Mouse (Mus musculus) brain, embryonic 18.5 days (tissue): Measurements from ENCODE around the gene Mcrip2.

Experiments
- DNase-seq: peaks from one replicate; pipeline ENCODE4 v3.0.0-alpha.2; 2012; ENCODE audit warnings: low read depth, low spot score

The Mcrip2 gene

GRCm38 (mm10) chr17:25835301-25835700 is 33.3 kb downstream of the Mcrip2 start:
- DNase-seq = no peak

DNA sequence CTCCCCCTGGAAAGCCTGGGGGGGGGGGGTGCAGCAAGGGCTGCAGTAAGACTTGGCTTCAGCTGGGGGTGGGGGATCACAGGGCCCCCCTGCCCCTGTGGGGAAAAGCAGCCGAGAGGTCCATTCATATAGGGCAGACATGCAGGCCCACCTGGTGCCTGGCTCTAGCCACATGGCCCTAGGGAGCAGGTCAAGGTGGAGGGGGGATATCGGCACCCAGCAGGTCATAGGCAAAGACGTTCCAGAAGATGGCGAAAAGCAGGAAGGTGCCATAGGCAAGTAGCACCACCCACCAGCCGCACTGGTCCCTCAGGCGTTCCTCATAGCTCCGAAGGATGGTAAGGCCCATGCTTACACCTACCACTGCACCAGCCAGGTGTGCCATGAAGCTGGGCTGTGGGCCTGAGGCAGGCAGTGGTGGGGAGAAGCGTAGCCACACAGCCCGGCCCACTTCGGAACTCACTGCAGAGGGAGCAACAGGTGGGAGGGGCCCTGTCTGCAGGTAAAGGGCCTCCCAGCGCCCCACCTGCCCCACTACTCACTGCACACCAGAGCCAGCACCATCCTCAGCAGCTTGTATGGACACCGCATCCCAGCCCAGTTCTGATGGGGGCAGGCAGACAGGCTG is 33.9 kb downstream of the Mcrip2 start:
- no peak for DNase-seq

GRCm38 (mm10) chr17:25833961-25834594 is 34.5 kb downstream of the Mcrip2 start:
- DNase-seq = no peak

GRCm38 (mm10) chr17:25833291-25833663 is 35.3 kb downstream of the Mcrip2 start, which contains the start of gene Stub1:
Stub1 (minus strand) TSS chr17:25833404.
- DNase-seq = peak; percentile 70

GRCm38 (mm10) chr17:25832436-25833290 is 35.9 kb downstream of the Mcrip2 start:
- peak; percentile 95 for DNase-seq

GRCm38 (mm10) chr17:25831451-25832281 is 36.9 kb downstream of the Mcrip2 start:
- no peak for DNase-seq

DNA sequence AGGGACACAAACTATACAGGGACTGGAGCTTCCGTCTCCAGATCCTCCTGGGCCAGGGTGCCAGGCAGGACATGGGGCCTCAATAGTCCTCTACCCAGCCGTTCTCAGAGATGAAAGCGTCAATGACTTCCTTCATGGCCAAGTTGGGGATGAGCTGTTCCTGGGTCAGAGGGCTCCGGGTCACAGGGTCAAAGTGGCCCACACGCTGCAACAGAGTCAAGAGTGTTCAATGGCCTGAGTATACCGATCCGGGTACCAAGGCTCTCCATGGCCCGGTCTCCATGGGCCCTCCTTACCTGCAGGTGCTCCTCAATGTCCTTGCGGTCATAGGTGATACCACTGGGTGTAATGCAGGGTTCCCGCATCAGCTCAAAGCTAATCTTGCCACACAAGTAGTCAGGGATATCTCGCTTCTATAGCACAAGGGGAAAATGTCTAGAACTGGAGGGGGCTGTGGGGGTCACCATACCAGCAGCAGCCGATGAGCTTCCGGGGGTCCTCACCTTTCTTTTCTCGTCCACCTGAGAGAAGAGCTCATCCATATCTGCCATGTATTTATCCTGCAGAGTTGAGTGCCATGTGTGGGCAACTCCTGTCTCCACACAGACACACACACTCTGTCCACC is 37.6 kb downstream of the Mcrip2 start:
- DNase-seq = no peak

DNA sequence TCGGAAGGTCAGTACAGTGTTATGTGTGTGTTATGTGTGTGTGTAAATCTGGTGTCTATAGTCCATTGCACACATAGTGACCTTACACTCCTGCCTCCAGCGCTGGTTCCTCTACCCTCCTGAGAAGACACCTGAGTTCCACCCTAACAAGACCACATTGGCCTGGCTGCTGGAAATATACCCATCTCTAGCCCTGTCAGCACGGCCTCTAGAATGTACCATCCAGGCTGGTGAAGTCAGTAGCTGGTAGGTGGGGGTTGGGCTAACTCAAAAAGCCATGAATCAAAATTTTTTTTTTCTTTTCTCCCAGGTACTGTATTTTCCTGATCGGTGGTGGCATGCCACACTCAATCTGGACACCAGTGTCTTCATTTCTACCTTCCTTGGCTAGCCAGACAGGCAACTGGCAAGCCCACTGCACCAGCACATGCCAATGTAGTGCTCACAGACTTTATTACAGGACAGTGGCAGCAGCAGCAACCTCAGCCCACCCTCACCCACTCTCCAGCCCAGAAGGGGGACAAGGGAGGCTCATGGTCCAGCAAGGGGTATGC is 38.3 kb downstream of the Mcrip2 start:
- no peak for DNase-seq

DNA sequence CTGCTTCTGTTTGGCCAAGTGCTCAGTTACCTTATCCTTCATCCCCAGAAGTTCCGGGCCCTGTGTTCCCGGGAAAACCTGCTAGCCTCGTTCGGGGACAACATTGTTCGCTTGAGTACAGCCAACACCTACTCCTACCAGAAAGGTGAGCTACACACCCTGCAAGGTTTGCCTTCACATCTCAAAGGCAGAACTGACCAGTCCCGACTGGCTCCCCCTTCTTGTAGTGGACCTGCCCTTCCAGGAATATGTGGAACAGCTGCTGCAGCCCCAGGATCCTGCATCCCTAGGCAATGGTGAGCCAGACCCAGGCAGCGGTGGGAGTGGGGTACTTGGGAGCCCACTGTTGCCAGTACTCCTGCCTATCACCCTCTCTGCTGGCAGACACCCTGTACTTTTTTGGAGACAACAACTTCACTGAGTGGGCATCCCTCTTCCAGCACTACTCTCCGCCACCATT is 39.0 kb downstream of the Mcrip2 start:
- no peak for DNase-seq

DNA sequence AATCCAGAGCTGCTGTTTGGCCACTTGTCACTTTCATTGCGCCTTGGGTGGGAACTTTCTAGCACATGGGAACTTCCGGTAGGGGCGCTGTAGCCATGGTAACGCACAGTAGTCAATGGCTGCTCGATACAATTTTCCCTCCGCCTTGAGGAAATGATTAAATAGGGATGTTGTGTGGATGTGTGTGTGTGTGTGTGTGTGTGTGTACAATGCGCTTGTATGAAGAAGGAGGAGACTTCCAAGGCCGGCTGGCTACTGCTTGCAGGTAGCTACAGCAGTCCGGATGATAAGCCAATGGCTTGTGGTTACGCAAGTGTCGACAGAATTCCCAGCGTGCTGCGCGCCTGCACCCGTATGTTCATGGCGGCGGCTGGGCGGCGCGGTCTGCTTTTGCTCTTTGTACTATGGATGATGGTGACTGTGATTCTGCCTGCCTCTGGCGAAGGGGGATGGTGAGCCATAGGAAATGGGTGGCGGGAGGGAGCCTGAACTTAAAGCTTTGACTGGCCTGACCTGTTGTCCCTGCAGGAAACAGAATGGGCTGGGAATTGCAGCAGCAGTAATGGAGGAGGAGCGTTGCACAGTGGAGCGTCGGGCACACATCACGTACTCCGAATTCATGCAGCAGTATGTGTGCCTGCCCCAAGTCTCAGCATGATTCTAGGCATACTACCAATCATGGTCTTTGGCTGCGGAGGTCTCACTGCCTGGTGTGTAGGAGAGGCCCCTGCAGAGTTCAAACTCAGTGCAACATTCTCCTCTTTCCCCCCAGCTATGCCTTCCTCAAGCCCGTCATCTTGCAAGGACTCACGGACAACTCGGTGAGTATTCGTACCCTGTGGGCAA is 39.6 kb downstream of the Mcrip2 start, which contains the start of gene Jmjd8:
Gene Jmjd8 (plus strand): TSS at position 156 of the 846 bp plus-strand sequence.
- DNase-seq = peak; percentile 82

DNA sequence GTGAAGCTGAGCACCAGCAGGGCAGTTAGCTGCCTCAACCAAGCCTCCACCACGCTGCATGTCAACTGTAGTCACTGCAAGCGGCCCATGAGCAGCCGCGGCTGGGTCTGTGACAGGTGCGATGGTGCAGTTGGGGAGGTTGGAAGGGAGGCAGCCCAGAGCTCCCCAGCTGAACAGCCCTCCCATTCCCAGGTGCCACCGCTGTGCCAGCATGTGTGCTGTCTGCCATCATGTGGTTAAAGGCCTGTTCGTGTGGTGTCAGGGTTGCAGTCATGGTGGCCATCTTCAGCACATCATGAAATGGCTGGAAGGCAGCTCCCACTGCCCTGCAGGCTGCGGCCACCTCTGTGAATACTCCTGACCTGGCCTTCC is 40.4 kb downstream of the Mcrip2 start:
- DNase-seq = no peak

DNA sequence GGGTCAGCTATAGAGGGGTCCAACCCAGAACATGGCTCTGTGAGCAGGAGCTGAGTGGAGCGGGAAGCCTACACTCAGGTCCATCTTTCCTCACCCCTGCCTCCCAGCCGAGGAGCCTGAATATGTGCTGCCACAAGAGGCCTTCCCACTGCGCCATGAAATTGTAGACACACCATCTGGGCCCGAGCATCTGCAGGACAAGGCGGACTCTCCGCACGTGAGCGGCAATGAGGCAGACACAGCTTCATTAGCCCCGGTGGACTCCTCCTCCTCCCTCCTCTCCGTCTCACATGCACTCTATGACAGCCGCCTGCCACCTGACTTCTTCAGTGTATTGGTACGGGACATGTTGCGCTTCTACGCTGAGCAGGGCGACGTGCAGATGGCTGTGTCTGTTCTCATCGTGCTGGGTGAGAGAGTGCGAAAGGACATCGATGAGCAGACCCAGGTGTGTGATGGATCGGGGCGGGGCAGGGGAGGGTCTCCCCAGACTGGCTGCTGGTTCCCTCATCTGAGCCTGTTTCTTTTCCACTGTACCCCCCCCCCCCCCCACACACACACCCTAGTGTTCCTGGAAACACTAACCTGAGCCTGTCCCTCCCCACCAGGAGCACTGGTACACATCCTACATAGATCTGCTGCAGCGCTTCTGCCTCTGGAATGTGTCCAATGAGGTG is 40.9 kb downstream of the Mcrip2 start:
- DNase-seq = no peak

DNA sequence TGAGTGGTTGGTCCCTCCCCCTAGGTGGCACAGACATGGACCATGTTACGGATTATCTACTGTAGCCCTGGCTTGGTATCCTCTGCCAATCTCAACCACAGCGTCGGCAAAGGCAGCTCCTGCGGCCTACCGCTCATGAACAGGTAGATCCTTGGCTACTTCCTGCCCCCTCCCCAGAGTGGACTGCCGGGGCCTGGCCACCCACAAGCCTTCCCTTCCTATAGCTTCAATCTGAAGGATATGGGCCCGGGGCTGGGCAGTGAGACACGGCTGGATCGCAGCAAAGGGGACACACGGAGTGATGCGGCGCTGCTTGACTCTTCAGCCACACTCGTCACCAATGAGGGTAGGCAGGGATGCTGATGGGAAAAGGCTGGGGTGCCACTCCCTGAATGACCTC is 41.6 kb downstream of the Mcrip2 start:
- no peak for DNase-seq

GRCm38 (mm10) chr17:25825984-25826570 is 42.5 kb downstream of the Mcrip2 start:
- DNase-seq = no peak

- DNase-seq = no peak
Measured at GRCm38 (mm10) chr17:25825311-25825710, 43.3 kb downstream of the Mcrip2 start.

DNA sequence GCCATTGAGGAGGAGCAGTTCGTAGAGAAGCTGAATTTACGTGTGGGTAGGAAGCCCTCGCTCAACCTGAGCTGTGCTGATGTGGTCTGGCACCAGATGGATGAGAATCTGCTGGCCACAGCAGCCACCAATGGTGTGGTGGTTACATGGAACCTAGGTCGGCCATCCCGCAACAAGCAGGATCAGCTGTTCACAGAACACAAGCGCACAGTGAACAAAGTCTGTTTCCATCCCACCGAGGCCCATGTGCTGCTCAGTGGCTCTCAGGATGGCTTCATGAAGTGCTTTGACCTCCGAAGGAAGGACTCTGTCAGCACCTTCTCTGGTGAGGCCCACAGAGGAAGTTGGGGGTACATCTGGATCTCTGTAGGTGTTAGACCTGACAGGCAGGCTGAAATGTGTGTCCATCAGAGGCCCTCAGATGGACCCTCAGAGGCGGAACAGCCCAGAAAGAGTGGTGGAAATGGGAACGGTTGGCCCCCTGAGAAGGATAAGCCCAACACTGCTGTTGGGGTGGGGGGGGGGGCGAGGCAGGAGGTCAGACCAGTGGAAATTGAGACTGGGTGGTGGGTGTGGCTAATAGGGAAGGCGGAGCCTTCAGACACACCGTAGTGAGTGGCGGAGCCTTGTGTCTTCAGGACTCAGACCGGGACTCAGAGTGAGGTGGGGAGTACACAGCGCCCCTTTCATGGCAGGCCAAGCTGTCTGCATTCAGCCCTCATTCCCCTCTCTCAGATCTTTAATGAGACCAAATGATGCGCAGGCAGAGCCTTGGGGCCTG is 44.0 kb downstream of the Mcrip2 start:
- no peak for DNase-seq

DNA sequence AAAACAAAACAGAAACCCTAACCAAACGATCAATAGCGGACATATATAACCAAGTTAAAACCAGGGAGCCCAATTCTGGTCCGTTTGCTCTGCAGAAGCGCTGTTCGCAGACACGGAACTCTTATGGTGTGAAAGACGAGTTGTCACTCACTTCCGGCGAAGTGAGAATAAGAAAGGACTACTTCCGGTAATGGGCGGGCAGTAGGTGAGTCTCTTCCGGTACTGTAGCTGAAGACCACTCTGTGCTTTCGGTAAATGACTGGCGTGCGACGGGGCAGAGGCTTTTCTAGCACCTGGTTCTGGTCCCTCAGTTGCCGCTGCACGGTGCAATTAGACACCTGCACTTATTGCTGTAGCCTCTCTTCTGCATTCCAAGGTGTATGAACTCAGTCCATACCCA is 45.1 kb downstream of the Mcrip2 start, which contains the start of gene Wdr24:
Gene Wdr24 (plus strand): TSS at position 176 of the 400 bp plus-strand sequence.
- peak; percentile 82 for DNase-seq
